Mouse (Mus musculus) monocyte, adult 5-6 weeks (primary cell): Measurements from ENCODE around the gene Ccdc167. TPM values are rescaled to one million over a fixed set of nuclear protein-coding genes. Genes with fewer than 3 reads are reported as not detected.
"Not testable (repeated sequence)": the region's sequence is repeated elsewhere in the genome, so short reads cannot be mapped to it uniquely, and the experiment has no call there.

Experiments used
- ATAC-seq: fragments of 153-309, 156-312 bp; replicated peaks from 2 replicates; pipeline ENCODE4 v1.8.0; 2017; ENCODE audit warnings: mild to moderate bottlenecking; ENCODE audit not compliant: low TSS enrichment, insufficient number of reproducible peaks, severe bottlenecking, poor library complexity, low FRiP score
- total RNA-seq: library from RNA; stranded (forward); fragments of 200-1000, 200-491, 200-594 nt; gene quantifications from 3 replicates; pipeline ENCODE4 v1.2.3, GENCODE M21; 2017

The Ccdc167 gene
- total RNA-seq, 1 experiment from 2014 or later: 5.0 TPM

GRCm38 (mm10) chr17:29724610-29725009, 7.8 kb upstream of the Ccdc167 start:
- ATAC-seq: no peak

- no peak for ATAC-seq
Observed at GRCm38 (mm10) chr17:29720755-29721365, 4.0 kb upstream of the Ccdc167 start.

- ATAC-seq: no peak
Observed at GRCm38 (mm10) chr17:29719628-29720575, 3.1 kb upstream of the Ccdc167 start.

GRCm38 (mm10) chr17:29718660-29719059, 1.8 kb upstream of the Ccdc167 start:
- ATAC-seq: no peak

GRCm38 (mm10) chr17:29713734-29714133, 3.1 kb downstream of the Ccdc167 start:
- ATAC-seq: not testable (repeated sequence)

GRCm38 (mm10) chr17:29712565-29712964, 4.3 kb downstream of the Ccdc167 start:
- no peak for ATAC-seq

- no peak for ATAC-seq
Observed at GRCm38 (mm10) chr17:29711745-29712431, 5.0 kb downstream of the Ccdc167 start.

GRCm38 (mm10) chr17:29711076-29711744, 5.6 kb downstream of the Ccdc167 start:
- no peak for ATAC-seq

- ATAC-seq: no peak
Observed at GRCm38 (mm10) chr17:29710562-29711044, 6.2 kb downstream of the Ccdc167 start.

- no peak for ATAC-seq
Observed at GRCm38 (mm10) chr17:29708783-29709182, 8.1 kb downstream of the Ccdc167 start.

- ATAC-seq: no peak
Observed at GRCm38 (mm10) chr17:29706981-29707545, 9.8 kb downstream of the Ccdc167 start.

- ATAC-seq: no peak
Observed at GRCm38 (mm10) chr17:29705881-29706280, 11.0 kb downstream of the Ccdc167 start.

- ATAC-seq: no peak
Observed at GRCm38 (mm10) chr17:29704781-29705180, 12.1 kb downstream of the Ccdc167 start.

GRCm38 (mm10) chr17:29702938-29703710, 13.7 kb downstream of the Ccdc167 start:
- ATAC-seq: no peak

GRCm38 (mm10) chr17:29700573-29700972, 16.3 kb downstream of the Ccdc167 start:
- no peak for ATAC-seq

- no peak for ATAC-seq
Observed at GRCm38 (mm10) chr17:29698421-29698820, 18.4 kb downstream of the Ccdc167 start.

GRCm38 (mm10) chr17:29696940-29697339, 19.9 kb downstream of the Ccdc167 start:
- no peak for ATAC-seq

GRCm38 (mm10) chr17:29694516-29694915, 22.3 kb downstream of the Ccdc167 start:
- no peak for ATAC-seq
